ENCODE assay signal across 12 mouse cellular contexts in the genomic region with DNA sequence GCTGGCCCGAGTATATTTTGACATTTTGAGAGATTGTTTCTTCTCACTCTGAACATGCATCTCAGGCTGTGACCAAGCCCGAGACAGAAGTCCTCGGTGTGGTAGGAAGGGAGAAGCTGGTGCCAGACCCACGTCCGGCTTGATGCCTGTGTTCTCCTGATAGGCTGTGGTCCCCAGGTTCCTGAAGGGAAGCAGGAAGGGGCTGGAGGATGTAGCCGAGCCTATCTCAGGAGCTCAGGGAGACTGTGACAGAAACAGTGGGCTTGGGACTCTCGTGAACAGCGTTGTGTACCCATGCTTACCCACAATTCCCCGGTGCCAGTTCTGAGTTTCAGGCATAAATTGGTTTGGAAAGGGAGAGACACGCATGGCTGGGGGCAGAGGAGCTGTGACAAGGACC.
"Had no signal": no experiment of that assay in that cellular context is flagged by ENCODE, and none has a peak within 500 bp of the region (broad histone marks: within the 10 kb centered on the region; RNA-seq: fewer than 3 reads in every experiment).

No protein-coding gene starts in this region.

- DNase-seq: kidney, adult 11 months; kidney, adult 9 months; kidney, postnatal 14 days; lung, adult 18-20 months; right cerebral cortex, adult 18-20 months; right cerebral cortex, postnatal 25 days; thymus, postnatal 4 days had no signal

- H3K9me3 ChIP-seq: limb, embryonic 15.5 days; midbrain, embryonic 12.5 days; neural tube, embryonic 15.5 days had no signal

- H3K4me2 ChIP-seq: limb, embryonic 15.5 days; midbrain, embryonic 12.5 days; neural tube, embryonic 15.5 days had no signal

- H3K4me1 ChIP-seq: limb, embryonic 15.5 days; neural tube, embryonic 15.5 days had no signal

- H3K9ac ChIP-seq: limb, embryonic 15.5 days; midbrain, embryonic 12.5 days; neural tube, embryonic 15.5 days had no signal

- H3K27me3 ChIP-seq: limb, embryonic 15.5 days; midbrain, embryonic 12.5 days; neural tube, embryonic 15.5 days had no signal

- H3K27ac ChIP-seq: limb, embryonic 15.5 days; midbrain, embryonic 12.5 days; neural tube, embryonic 15.5 days; stomach, postnatal 0 days had no signal

- H3K4me3 ChIP-seq: limb, embryonic 15.5 days; midbrain, embryonic 12.5 days; myocyte; neural tube, embryonic 15.5 days had no signal
